Mouse (Mus musculus) bone marrow, adult 2 months (tissue): ENCODE measurements around the gene Klre1. TPM values are rescaled to one million over a fixed set of nuclear protein-coding genes. Genes with fewer than 3 reads are reported as not detected.

ENCODE experiments used
- H3K27ac ChIP-seq: fragments of 200-500 bp; 2 replicates; pipeline ENCODE4 v1.5.1; 2012; ENCODE audit warnings: low read depth, mild to moderate bottlenecking, control low read depth, inconsistent platforms, low read length; ENCODE audit not compliant: control insufficient read depth, poor library complexity, insufficient read depth
- H3K4me1 ChIP-seq: fragments of 200-500 bp; 2 replicates; pipeline ENCODE4 v1.6.1; 2011; ENCODE audit warnings: low read length; ENCODE audit not compliant: control insufficient read depth, insufficient read depth
- H3K4me3 ChIP-seq: fragments of 200-500 bp; replicated peaks from 2 replicates; pipeline ENCODE3; 2011; ENCODE audit warnings: mild to moderate bottlenecking, low read depth, low read length, control low read depth; ENCODE audit not compliant: control insufficient read depth
- CTCF ChIP-seq: fragments of 200-500 bp; IDR thresholded peaks from 2 replicates; pipeline ENCODE4 v1.5.1; 2011; ENCODE audit warnings: low read length, control low read depth; ENCODE audit not compliant: control insufficient read depth, insufficient read depth
- POLR2A ChIP-seq: fragments of 200-500 bp; IDR thresholded peaks from 2 replicates; pipeline ENCODE4 v1.6.1; 2011; ENCODE audit warnings: low read depth, mild to moderate bottlenecking, control low read depth, low read length, borderline replicate concordance; ENCODE audit not compliant: control insufficient read depth
- WGBS: fragments of 180-500 bp; shearing (Covaris S2); methylation state at CpG from one replicate; pipeline ENCODE4 v1.1.7; 2018; 5-methylcytosine and 5-hydroxymethylcytosine counted together
- polyA plus RNA-seq: library from polyadenylated mRNA; stranded (reverse); fragments of >200 nt; gene quantifications from 2 replicates; pipeline ENCODE4 v1.2.4, GENCODE M21; 2011; ENCODE audit warnings: low replicate concordance; ENCODE audit not compliant: missing spikeins, insufficient read depth, insufficient read length

The Klre1 gene
- polyA plus RNA-seq: 1.8 and 3.8 TPM in 2 replicates

DNA sequence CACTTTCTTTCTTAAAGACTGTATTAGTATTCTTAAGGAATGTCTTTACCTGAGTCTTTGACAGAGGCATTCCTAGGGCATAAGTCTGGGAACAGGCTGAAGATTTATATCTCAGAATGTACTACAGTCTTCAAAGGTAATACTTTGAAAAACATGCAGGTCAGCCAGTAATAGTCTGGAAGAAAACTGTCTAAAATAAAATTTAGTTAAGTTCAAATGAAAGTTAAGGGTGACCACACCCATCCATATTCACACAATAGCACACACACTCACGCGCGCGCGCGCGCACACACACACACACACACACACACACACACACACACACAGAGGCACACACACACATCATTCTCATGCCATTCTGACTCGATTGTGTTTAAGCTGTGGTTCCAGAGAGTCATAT, at the start of gene Klre1:
Gene Klre1 (plus strand): TSS at position 301 of the 400 bp plus-strand sequence.
- TF ChIP-seq POLR2A: no peak
- TF ChIP-seq CTCF: no peak
- H3K27ac ChIP-seq: no peak within 1 kb of the TSS
- WGBS: 91% methylated on average over 8 of the region's 8 CpGs

DNA sequence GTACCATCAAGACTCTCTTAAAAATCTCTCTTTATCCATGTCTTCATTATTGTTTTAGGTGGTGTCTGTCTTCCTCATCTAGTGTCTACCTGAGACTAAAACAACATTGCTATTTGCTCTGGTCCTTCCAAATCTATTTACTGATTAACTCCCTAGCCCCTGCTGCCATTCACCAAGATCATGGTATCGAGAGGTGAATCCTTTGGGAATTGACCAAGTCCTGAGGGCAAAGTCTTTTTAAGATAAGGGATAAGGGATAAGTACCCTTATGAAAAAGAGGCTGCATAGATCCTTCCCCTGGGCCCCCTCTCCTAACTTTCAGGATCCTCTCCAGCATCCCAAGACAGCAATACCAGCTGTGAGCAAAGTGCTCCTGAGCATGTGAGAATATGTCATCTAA, 48.1 kb upstream of the Klre1 start:
- TF ChIP-seq CTCF (no peak), POLR2A (no peak)
- Histone ChIP-seq H3K4me3 (no peak overlapping the region), H3K27ac (no peak overlapping the region), H3K4me1 (no peaks in the 10 kb centered on the region)
- WGBS: 92% methylated on average over 1 of the region's 1 CpGs

More for the DNA sequence above, at the start of gene Klre1:
- Histone ChIP-seq H3K4me1 (no peaks in the 10 kb centered on the region), H3K4me3 (peak within 1 kb of the TSS; percentile 16)

DNA sequence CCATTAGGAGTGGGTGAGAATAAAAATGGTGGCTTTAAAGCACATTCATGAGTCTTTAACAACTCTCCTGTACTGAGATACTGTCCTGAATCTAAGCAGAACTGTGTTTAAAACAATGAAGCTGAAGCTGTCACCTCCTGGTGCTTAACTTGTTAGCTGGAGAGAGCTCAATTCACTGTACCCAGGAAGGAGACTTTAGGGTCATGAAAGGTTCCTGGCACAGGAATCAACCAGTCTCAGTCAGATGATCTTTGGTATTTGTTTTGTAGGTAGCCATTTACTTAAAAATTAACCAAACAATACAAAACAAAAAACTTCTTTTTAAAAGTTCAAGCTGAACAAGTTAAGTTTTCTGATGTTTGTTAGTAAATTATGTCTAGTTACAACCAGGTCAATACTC, 47.4 kb upstream of the Klre1 start:
- TF ChIP-seq CTCF: no peak
- TF ChIP-seq POLR2A: no peak
- Histone ChIP-seq H3K27ac (no peak overlapping the region), H3K4me1 (no peaks in the 10 kb centered on the region), H3K4me3 (no peak overlapping the region)

DNA sequence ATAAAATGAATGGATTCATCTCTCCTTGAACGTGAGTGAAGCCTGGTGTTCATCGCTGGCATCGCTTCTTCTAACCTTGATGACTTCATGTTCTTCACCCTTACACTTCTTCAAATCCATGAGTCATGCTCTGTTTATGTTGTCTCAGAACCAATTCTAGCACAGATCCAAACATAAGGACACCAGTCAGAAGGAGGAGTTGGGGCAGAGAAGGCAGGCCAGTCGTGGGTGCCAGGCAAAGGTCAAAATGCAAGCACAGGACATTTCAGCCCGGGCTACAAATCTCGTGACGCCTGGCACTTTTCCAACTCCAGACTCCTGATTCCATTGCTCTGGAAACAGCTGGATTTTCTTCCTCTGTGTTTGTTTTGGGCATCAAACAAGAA, 45.2 kb upstream of the Klre1 start:
- TF ChIP-seq POLR2A (no peak), CTCF (no peak)
- 37% methylated on average over 7 of the region's 7 CpGs for WGBS
- Histone ChIP-seq H3K4me1 (peaks cover 2% of the 10 kb centered on the region; the same call in 1 of the 2 replicates), H3K27ac (no peak overlapping the region), H3K4me3 (no peak overlapping the region)

DNA sequence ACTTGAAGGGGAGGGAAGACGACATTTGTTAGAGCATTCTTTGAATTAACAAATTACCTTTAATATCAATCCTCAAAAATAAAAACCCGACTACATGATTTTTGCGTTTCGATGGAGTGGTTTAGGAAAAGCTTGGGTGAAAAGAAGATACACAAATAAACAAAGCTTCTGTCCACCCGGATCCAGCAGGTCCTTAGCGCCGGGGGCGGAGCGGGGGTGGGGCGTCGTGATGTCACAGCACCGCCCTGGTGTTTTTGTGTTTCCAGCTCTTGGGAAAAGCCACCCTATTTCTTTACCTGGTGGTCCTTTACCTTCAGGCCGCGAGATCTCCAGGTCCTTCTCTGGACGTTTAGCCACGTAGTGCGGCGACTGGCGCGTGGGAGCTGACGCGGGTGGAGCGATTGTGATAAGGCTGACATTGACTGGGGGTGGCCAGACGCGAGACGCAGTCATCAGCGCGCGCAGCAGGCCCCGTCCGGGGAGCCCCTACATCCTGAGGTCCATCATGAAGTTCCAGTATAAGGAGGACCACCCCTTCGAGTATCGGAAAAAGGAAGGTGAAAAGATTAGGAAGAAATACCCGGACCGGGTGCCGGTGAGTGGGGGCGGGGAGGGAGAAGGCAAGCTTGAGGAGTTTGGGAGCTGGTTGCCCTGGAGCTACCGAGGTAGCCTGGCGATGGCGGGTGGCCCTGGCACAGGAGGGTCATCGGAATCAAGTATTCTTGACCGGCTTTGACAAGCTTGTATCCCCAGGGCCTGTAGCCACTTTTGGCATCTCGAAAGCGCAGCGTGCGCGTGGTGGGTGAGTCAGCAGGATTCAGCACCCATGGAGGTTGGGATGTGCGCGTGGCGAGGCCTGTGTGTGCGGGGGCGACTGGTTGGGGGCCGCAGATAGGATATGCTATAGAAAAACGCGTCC, 44.5 kb upstream of the Klre1 start, which contains the start of gene Gabarapl1:
Gene Gabarapl1 (plus strand): TSS at position 219 of the 919 bp plus-strand sequence.
- H3K4me3 ChIP-seq: peak within 1 kb of the TSS; percentile 94
- peak within 1 kb of the TSS; percentile 44 for H3K27ac ChIP-seq
- no peak for TF ChIP-seq CTCF
- TF ChIP-seq POLR2A: peak; percentile 31; the same call in 1 of the 2 replicates
- peaks cover 2% of the 10 kb centered on the region; the same call in 1 of the 2 replicates for H3K4me1 ChIP-seq
- WGBS: under 1% methylated on average over 55 of the region's 55 CpGs

DNA sequence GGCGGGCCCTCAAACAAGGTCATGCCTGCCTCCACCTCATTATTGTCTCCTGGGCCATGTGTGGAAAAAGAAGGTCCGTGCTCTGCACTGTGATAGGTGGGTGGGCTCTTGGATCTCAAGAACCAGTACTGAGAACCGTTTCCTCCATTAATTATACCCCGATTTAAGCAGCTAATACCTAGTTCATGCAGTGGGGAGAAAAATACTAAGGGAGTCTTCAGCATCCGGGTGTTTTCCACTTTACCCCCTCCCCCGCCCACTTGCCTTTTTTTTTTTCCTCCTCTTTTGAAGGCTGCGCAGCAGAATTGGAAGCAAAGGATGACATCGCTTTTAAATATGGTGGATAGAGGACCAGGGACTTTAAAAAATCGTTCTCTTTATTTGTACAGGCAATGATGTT, 43.6 kb upstream of the Klre1 start:
- 1% methylated on average over 9 of the region's 9 CpGs for WGBS
- Histone ChIP-seq H3K4me3 (peak overlapping the region; percentile 52), H3K4me1 (peaks cover 2% of the 10 kb centered on the region; the same call in 1 of the 2 replicates), H3K27ac (no peak overlapping the region)
- TF ChIP-seq POLR2A: no peak

DNA sequence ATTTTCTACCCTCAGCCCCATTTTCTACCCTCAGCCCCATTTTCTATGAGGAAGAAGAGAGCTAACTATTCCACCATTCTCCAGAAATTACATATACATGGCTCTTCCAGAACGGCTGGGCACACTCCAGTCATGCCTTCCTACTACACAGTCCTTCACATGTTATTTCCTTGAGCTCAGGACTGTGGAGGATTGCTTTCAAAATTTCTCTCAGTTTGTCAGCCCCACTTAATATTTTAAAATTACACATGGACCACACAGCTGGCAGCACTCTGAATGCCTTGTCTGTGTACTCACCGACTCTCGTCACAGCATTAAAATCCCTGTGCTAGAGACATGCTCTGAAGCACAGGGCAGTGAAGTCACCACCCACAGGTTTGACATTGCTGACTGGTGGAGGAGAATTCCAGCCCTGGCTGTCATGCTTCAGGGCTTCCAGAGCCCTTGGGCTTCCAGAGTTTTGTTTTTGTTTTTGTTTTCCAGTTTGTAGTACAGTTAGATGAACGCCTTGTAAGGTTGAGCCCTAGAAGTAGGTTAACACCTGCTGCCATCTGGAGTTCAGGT, 43.0 kb upstream of the Klre1 start:
- 33% methylated on average over 4 of the region's 4 CpGs for WGBS
- Histone ChIP-seq H3K4me3 (no peak overlapping the region), H3K4me1 (peaks cover 2% of the 10 kb centered on the region; the same call in 1 of the 2 replicates), H3K27ac (no peak overlapping the region)
- no peak for TF ChIP-seq POLR2A
- no peak for TF ChIP-seq CTCF

DNA sequence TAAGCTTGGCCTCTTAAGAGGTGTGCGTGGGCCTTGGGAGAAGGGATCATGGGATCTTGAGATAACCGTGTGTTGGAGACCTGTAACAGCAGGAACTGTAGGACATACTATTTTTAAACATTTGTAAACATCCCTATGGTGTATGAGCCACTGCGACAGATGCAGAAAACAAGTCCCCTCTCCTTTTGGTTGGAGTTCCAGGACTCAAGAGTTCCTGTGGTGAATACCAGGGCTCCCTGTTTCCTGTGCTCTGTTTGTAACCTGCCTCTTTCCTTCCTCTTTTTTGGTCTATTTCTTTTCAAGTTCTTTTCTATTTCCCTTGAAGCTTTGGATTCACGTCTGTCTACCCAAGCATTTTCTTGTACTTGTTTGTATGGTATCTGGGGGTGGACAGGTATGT, 42.0 kb upstream of the Klre1 start:
- WGBS: 9% methylated on average over 4 of the region's 4 CpGs
- Histone ChIP-seq H3K4me1 (peaks cover 2% of the 10 kb centered on the region; the same call in 1 of the 2 replicates), H3K27ac (no peak overlapping the region), H3K4me3 (no peak overlapping the region)
- TF ChIP-seq POLR2A (no peak), CTCF (no peak)
